Mouse (Mus musculus) CH12.LX (cell line): Measurements from ENCODE around the gene Fcer2a. TPM values are rescaled to one million over a fixed set of nuclear protein-coding genes. Genes with fewer than 3 reads are reported as not detected.

Experiments used
- DNase-seq: peaks from one replicate; pipeline ENCODE4 v3.0.0-alpha.2; 2013; ENCODE audit errors: extremely low read depth
- H3K27ac ChIP-seq: 2 replicates; pipeline ENCODE4 v1.5.1; 2012; ENCODE audit warnings: low read depth, mild to moderate bottlenecking, control low read depth, moderate library complexity; ENCODE audit not compliant: insufficient read depth
- H3K27me3 ChIP-seq: replicated peaks from 2 replicates; pipeline ENCODE3; 2012; ENCODE audit warnings: inconsistent platforms
- H3K36me3 ChIP-seq, 2 experiments: replicated peaks in 1 of 2; 2 replicates each; pipeline versions ENCODE3 to v1.6.1; 2012; ENCODE audit warnings: inconsistent platforms in 1 of 2, low read length in 1 of 2, mild to moderate bottlenecking in 1 of 2, mixed read lengths in 1 of 2, moderate library complexity in 1 of 2; ENCODE audit not compliant: control insufficient read depth in 1 of 2, insufficient read depth in 1 of 2
- H3K4me1 ChIP-seq, 2 experiments: 2 replicates each; pipeline ENCODE4 v1.6.1; 2012; ENCODE audit warnings: inconsistent platforms in 1 of 2, moderate library complexity in 1 of 2; ENCODE audit not compliant: insufficient read depth in 2 of 2, control insufficient read depth in 1 of 2
- H3K4me2 ChIP-seq: 2 replicates; pipeline ENCODE4 v1.6.1; 2012; ENCODE audit warnings: low read depth, mild to moderate bottlenecking, control low read depth; ENCODE audit not compliant: poor library complexity, insufficient read depth, severe bottlenecking
- H3K4me3 ChIP-seq, 3 experiments: fragments of 150-350 bp in 1 of 3; sonication (generic) in 1 of 3; replicated peaks in 1 of 3; 2 replicates each; pipeline versions ENCODE3 to v1.5.1; 2011 to 2012; ENCODE audit warnings: low read depth in 2 of 3, low read length in 2 of 3, mild to moderate bottlenecking in 2 of 3, moderate library complexity in 2 of 3, control low read depth in 1 of 3, improper control_type of control experiment in 1 of 3, inconsistent platforms in 1 of 3, mixed read lengths in 1 of 3; ENCODE audit not compliant: poor library complexity in 1 of 3
- H3K79me2 ChIP-seq: replicated peaks from 2 replicates; pipeline ENCODE4 v1.6.1; 2012; ENCODE audit warnings: mild to moderate bottlenecking, moderate library complexity; ENCODE audit not compliant: control insufficient read depth, poor library complexity, insufficient read depth, severe bottlenecking; ENCODE audit errors: extremely low read depth
- H3K9ac ChIP-seq: 2 replicates; pipeline ENCODE4 v1.6.1; 2012; ENCODE audit warnings: low read depth, mild to moderate bottlenecking, control low read depth, moderate library complexity; ENCODE audit not compliant: insufficient read depth
- H3K9me3 ChIP-seq: replicated peaks from 2 replicates; pipeline ENCODE3; 2012; ENCODE audit warnings: low read length, inconsistent platforms, mixed read lengths
- BHLHE40 ChIP-seq: IDR thresholded peaks from 2 replicates; pipeline ENCODE4 v1.6.1; 2011; ENCODE audit warnings: mild to moderate bottlenecking, low read depth, low read length, improper control_type of control experiment
- CHD1 ChIP-seq: IDR thresholded peaks from 2 replicates; pipeline ENCODE4 v1.6.1; 2012; ENCODE audit warnings: low read depth, low read length, improper control_type of control experiment, inconsistent platforms
- CTCF ChIP-seq, 2 experiments: IDR thresholded peaks in 1 of 2; conservative IDR thresholded peaks in 1 of 2; 2 replicates each; pipeline ENCODE4 v1.5.1; 2011 to 2012; ENCODE audit warnings: low read depth in 2 of 2, low read length in 2 of 2, improper control_type of control experiment in 1 of 2, inconsistent platforms in 1 of 2, mild to moderate bottlenecking in 1 of 2, moderate library complexity in 1 of 2
- E2F4 ChIP-seq: IDR thresholded peaks from 2 replicates; pipeline ENCODE4 v1.6.1; 2011; ENCODE audit warnings: low read depth, low read length, improper control_type of control experiment; ENCODE audit not compliant: insufficient replicate concordance
- ELF1 ChIP-seq: IDR thresholded peaks from 2 replicates; pipeline ENCODE4 v1.6.1; 2014; ENCODE audit warnings: low read depth, mild to moderate bottlenecking, inconsistent platforms, low read length, improper control_type of control experiment
- EP300 ChIP-seq: IDR thresholded peaks from 2 replicates; pipeline ENCODE4 v1.6.1; 2011; ENCODE audit warnings: low read length, improper control_type of control experiment
- HCFC1 ChIP-seq: IDR thresholded peaks from 2 replicates; pipeline ENCODE4 v1.6.1; 2012; ENCODE audit warnings: low read depth, mild to moderate bottlenecking, inconsistent platforms, low read length, improper control_type of control experiment
- IRF4 ChIP-seq: IDR thresholded peaks from 2 replicates; pipeline ENCODE4 v1.6.1; 2014; ENCODE audit warnings: low read depth, mild to moderate bottlenecking, inconsistent platforms, low read length, improper control_type of control experiment
- JUN ChIP-seq: IDR thresholded peaks from 2 replicates; pipeline ENCODE4 v1.6.1; 2011; ENCODE audit warnings: low read depth, mild to moderate bottlenecking, low read length, improper control_type of control experiment, moderate library complexity; ENCODE audit not compliant: insufficient read depth
- JUND ChIP-seq: conservative IDR thresholded peaks from 2 replicates; pipeline ENCODE4 v1.6.1; 2011; ENCODE audit warnings: low read depth, low read length, improper control_type of control experiment
- MAFK ChIP-seq: IDR thresholded peaks from 2 replicates; pipeline ENCODE4 v1.6.1; 2011; ENCODE audit warnings: low read length, improper control_type of control experiment; ENCODE audit not compliant: insufficient replicate concordance
- MXI1 ChIP-seq: IDR thresholded peaks from 2 replicates; pipeline ENCODE4 v1.6.1; 2011; ENCODE audit warnings: mild to moderate bottlenecking, low read depth, low read length, improper control_type of control experiment
- NRF1 ChIP-seq: IDR thresholded peaks from 2 replicates; pipeline ENCODE4 v1.6.1; 2014; ENCODE audit warnings: low read depth, mild to moderate bottlenecking, inconsistent platforms, low read length, improper control_type of control experiment, moderate library complexity
- PAX5 ChIP-seq: IDR thresholded peaks from 2 replicates; pipeline ENCODE4 v1.6.1; 2012; ENCODE audit warnings: low read length, inconsistent platforms, mixed read lengths
- POLR2AphosphoS2 ChIP-seq: IDR thresholded peaks from 2 replicates; pipeline ENCODE4 v1.6.1; 2011; ENCODE audit warnings: low read depth, low read length, improper control_type of control experiment
- RAD21 ChIP-seq: IDR thresholded peaks from 2 replicates; pipeline ENCODE4 v1.6.1; 2011; ENCODE audit warnings: low read depth, mild to moderate bottlenecking, low read length, improper control_type of control experiment, moderate library complexity
- RCOR1 ChIP-seq: conservative IDR thresholded peaks from 2 replicates; pipeline ENCODE4 v1.6.1; 2012; ENCODE audit warnings: low read depth, mild to moderate bottlenecking, inconsistent platforms, low read length, improper control_type of control experiment
- SIN3A ChIP-seq: IDR thresholded peaks from 2 replicates; pipeline ENCODE4 v1.6.1; 2012; ENCODE audit warnings: low read length, improper control_type of control experiment, inconsistent platforms
- SMC3 ChIP-seq: IDR thresholded peaks from 2 replicates; pipeline ENCODE4 v1.6.1; 2011; ENCODE audit warnings: low read depth, low read length, improper control_type of control experiment
- TBP ChIP-seq: conservative IDR thresholded peaks from 2 replicates; pipeline ENCODE4 v1.6.1; 2011; ENCODE audit warnings: low read depth, low read length, improper control_type of control experiment
- TCF12 ChIP-seq: IDR thresholded peaks from 2 replicates; pipeline ENCODE4 v1.6.1; 2014; ENCODE audit warnings: low read depth, mild to moderate bottlenecking, inconsistent platforms, low read length, improper control_type of control experiment
- UBTF ChIP-seq: IDR thresholded peaks from 2 replicates; pipeline ENCODE4 v1.6.1; 2012; ENCODE audit warnings: low read depth, mild to moderate bottlenecking, inconsistent platforms, low read length, improper control_type of control experiment, moderate library complexity
- USF1 ChIP-seq: IDR thresholded peaks from 2 replicates; pipeline ENCODE4 v1.6.1; 2014; ENCODE audit warnings: low read depth, mild to moderate bottlenecking, inconsistent platforms, low read length, improper control_type of control experiment
- USF2 ChIP-seq: conservative IDR thresholded peaks from 2 replicates; pipeline ENCODE4 v1.6.1; 2011; ENCODE audit warnings: low read depth, low read length, improper control_type of control experiment
- ZC3H11A ChIP-seq: IDR thresholded peaks from 2 replicates; pipeline ENCODE4 v1.6.1; 2012; ENCODE audit warnings: low read depth, mild to moderate bottlenecking, inconsistent platforms, low read length, improper control_type of control experiment
- dilution Hi-C: fragments of 300-500 bp; cut with MboI; formaldehyde crosslinking; loops from 2 replicates; pipeline ENCODE4 v1.14.3; 2020; ENCODE audit warnings: low sequenced_read_pairs; ENCODE audit not compliant: extremely low pct_unique_long_range_greater_than_20kb, extremely low pct_ligation_motif_present
- in situ Hi-C: fragments of 300-500 bp; cut with MboI; formaldehyde crosslinking; loops from 3 replicates; pipeline ENCODE4 v1.14.3; 2019; ENCODE audit warnings: low sequenced_read_pairs, low pct_ligation_motif_present, low pct_unique_long_range_greater_than_20kb, mixed read lengths
- polyA plus RNA-seq: library from polyadenylated mRNA; unstranded; fragments of >175 nt; gene quantifications from 2 replicates; pipeline ENCODE4 v1.2.1, GENCODE M21; 2012; ENCODE audit warnings: low read depth; ENCODE audit not compliant: insufficient read length
- total RNA-seq, 2 experiments: library from RNA; depleted of rRNA; stranded (reverse); fragments of 300-350 nt in 1 of 2; fragments of >200 nt in 1 of 2; gene quantifications; 2 replicates each; pipeline ENCODE4 v1.2.3; 2012 to 2014

Fcer2a gene
- total and polyA plus RNA-seq, 3 experiments, result 1.5 to 15.6 (median 3.7) TPM

DNA sequence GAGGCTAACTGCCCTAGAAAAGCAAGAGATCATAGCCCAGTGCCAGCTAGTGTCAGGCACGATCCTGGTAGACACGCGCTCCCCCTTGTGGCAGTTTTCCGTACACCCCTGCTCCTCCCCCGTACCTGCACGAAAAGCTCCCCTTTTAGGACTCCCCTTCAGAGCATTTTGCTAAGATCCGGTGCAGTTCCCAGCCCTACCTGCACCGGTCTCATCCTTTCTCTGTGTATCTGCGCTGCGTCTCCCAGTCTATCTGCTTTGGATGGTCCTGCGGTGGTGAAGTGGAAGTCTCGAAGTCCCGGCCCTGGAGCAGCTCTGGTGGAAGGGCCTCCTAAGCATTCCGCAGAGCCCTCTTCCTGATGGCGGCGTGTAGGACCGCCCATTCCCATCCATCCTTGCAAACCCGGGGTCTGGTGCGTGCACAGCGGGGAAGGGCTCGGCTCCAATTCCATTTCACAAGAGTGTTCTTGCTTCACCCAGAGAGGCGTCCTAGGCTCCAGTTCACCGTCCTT, 21.9 kb downstream of the Fcer2a start, which contains the start of gene Fcor (continued):
- TF ChIP-seq MAFK, result no peak
- TF ChIP-seq JUN, result no peak
- TF ChIP-seq TBP, result no peak
- peak; percentile 49 for TF ChIP-seq ZC3H11A
- no peak for TF ChIP-seq SIN3A
- no peak for TF ChIP-seq JUND
- TF ChIP-seq E2F4, result no peak
- TF ChIP-seq CTCF (conservative IDR thresholded peaks at IDR 0.05 in 1 of 2, IDR thresholded peaks at IDR 0.05 in 1 of 2; ENCODE audit: low read depth in 2 of 2, low read length in 2 of 2), result peak; percentile 87 to 94
- peak; percentile 90 for TF ChIP-seq RAD21
- TF ChIP-seq HCFC1, result no peak
- TF ChIP-seq PAX5, result no peak
- no peak for TF ChIP-seq UBTF

DNA sequence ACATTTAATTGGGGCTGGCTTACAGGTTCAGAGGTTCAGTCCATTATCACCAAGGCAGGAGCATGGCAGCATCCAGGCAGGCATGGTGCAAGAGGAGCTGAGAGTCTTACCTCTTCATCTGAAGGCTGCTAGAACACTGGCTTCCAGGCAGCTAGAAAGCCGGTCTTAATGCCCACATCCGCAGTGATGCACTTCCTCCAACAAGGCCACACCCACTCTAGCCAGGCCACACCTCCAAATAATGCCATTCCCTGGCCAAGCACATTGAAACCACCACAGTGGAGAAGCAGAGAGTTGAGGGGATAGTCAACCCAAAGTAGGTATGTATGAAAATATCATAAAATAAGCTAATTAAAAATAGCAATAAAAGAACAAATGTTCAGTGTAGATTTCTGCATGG, 23.6 kb downstream of the Fcer2a start:
- peaks cover 24% of the 10 kb centered on the region for H3K27me3 ChIP-seq
- DNase-seq, result no peak
- H3K9me3 ChIP-seq, result no peaks in the 10 kb centered on the region
- TF ChIP-seq SMC3 (no peak), CTCF (conservative IDR thresholded peaks at IDR 0.05 in 1 of 2, IDR thresholded peaks at IDR 0.05 in 1 of 2; ENCODE audit: low read depth in 2 of 2, low read length in 2 of 2) (no peak), TBP (no peak), JUND (no peak)
- H3K36me3 ChIP-seq, result no peaks in the 10 kb centered on the region
- dilution Hi-C loops, result no loop called here
- no peak overlapping the region for H3K4me3 ChIP-seq
- no peak overlapping the region for H3K9ac ChIP-seq
- no peak overlapping the region for H3K4me2 ChIP-seq
- no peak overlapping the region for H3K27ac ChIP-seq
- peaks cover 7 to 18% of the 10 kb centered on the region in 2 experiments; a peak in 3 of 4 replicates for H3K4me1 ChIP-seq
- in situ Hi-C loops, result loop anchor here (5.0 to 10.0 kb wide), 4 partner anchors 43 to 316 kb away; partner anchors contain the start of genes A430078G23Rik, Pcp2 and Pex11g
- H3K79me2 ChIP-seq, result no peaks in the 10 kb centered on the region

DNA sequence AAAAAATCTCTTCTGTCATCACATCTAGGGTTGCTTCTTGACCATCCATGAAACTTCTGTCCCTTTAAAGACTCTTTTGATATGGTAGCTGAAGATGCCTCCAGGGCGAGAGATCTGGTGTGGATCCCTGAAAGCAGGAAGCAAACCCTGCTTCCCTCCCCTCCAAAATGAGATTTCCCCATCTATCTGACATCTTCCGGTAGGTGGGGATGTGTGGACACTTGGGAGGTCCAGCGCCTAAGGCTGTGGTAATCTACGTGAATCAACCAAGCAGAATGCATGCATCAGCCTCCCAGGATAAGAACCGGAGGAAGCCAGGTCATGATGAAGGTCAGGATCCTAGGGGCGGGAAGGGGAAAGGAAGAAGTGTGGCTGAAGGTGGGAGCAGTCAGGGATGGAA, 28.5 kb downstream of the Fcer2a start, which contains the start of gene Mcemp1:
Gene Mcemp1, plus strand, starts transcription at position 248 of the 400 bp plus-strand sequence.
- DNase-seq, result no peak
- no peak for TF ChIP-seq POLR2AphosphoS2
- TF ChIP-seq TCF12, result no peak
- no peak for TF ChIP-seq BHLHE40
- TF ChIP-seq E2F4, result no peak
- no peak for TF ChIP-seq ELF1
- TF ChIP-seq NRF1, result no peak
- no peak for TF ChIP-seq USF1
- no peak for TF ChIP-seq MXI1
- TF ChIP-seq RCOR1, result no peak
- TF ChIP-seq MAFK, result no peak
- no peak for TF ChIP-seq CHD1
- TF ChIP-seq TBP, result no peak
- no peak for TF ChIP-seq USF2
- no peak for TF ChIP-seq EP300
- TF ChIP-seq IRF4, result no peak
- Histone ChIP-seq H3K4me2 (peak within 1 kb of the TSS; percentile 45), H3K9me3 (no peaks in the 10 kb centered on the region), H3K9ac (peak within 1 kb of the TSS; percentile 40), H3K36me3 (no peaks in the 10 kb centered on the region), H3K79me2 (no peaks in the 10 kb centered on the region), H3K4me1 (peaks cover 15 to 35% of the 10 kb centered on the region in 2 experiments; a peak in 3 of 4 replicates), H3K27me3 (no peaks in the 10 kb centered on the region), H3K27ac (no peak within 1 kb of the TSS), H3K4me3 (no peak within 1 kb of the TSS)
- dilution Hi-C loops (no loop called here), in situ Hi-C loops (no loop called here)
